Mouse (Mus musculus) intestine, postnatal 0 days (tissue): ENCODE data around the gene Dlg2. TPM values are rescaled to one million over a fixed set of nuclear protein-coding genes. Genes with fewer than 3 reads are reported as not detected.
A peak's percentile ranks its signal among the peaks of the same experiment; 100 is the strongest.

Experiments
- ATAC-seq: fragments of 200-750 bp; cut with Nextera tagmentation; 2 replicates; pipeline ENCODE4 v1.8.0; 2017; ENCODE audit warnings: mild to moderate bottlenecking, moderate TSS enrichment, moderate library complexity
- H3K27ac ChIP-seq: fragments of 300-500 bp; sonication (generic); 2 replicates; pipeline ENCODE4 v1.5.1; 2014; ENCODE audit warnings: mild to moderate bottlenecking, low read depth, low read length, moderate library complexity
- H3K27me3 ChIP-seq: fragments of 300-500 bp; sonication (generic); replicated peaks from 2 replicates; pipeline ENCODE4 v1.6.1; 2014; ENCODE audit warnings: low read length, mixed read lengths; ENCODE audit not compliant: control insufficient read depth, insufficient read depth
- H3K36me3 ChIP-seq: fragments of 300-500 bp; sonication (generic); 2 replicates; pipeline ENCODE4 v1.6.1; 2014; ENCODE audit warnings: mild to moderate bottlenecking, moderate library complexity; ENCODE audit not compliant: control insufficient read depth, insufficient read depth
- H3K4me1 ChIP-seq: fragments of 300-500 bp; sonication (generic); replicated peaks from 2 replicates; pipeline ENCODE4 v1.6.1; 2014; ENCODE audit warnings: antibody characterized with exemption, low read length, mixed read lengths; ENCODE audit not compliant: control insufficient read depth, insufficient read depth
- H3K4me2 ChIP-seq: fragments of 300-500 bp; sonication (generic); replicated peaks from 2 replicates; pipeline ENCODE4 v1.6.1; 2014; ENCODE audit warnings: low read depth, mild to moderate bottlenecking, moderate library complexity
- H3K4me3 ChIP-seq: fragments of 300-500 bp; sonication (generic); 2 replicates; pipeline ENCODE4 v1.5.1; 2014; ENCODE audit warnings: low read depth, low read length
- H3K9ac ChIP-seq: fragments of 300-500 bp; sonication (generic); 2 replicates; pipeline ENCODE4 v1.6.1; 2014; ENCODE audit warnings: mild to moderate bottlenecking, low read depth, low read length
- H3K9me3 ChIP-seq: fragments of 300-500 bp; sonication (generic); 2 replicates; pipeline ENCODE4 v1.6.1; 2016; ENCODE audit warnings: mixed run types; ENCODE audit not compliant: control insufficient read depth
- CTCF ChIP-seq: sonication (generic); IDR thresholded peaks from 2 replicates; pipeline ENCODE4 v1.5.1; 2016; ENCODE audit warnings: low read depth, mild to moderate bottlenecking, control low read depth, antibody characterized with exemption, moderate library complexity
- WGBS: fragments of 180-500 bp; shearing (Covaris S2); extraction: QIAGEN DNeasy Blood & Tissue Kit; methylation state at CpG from one replicate; pipeline ENCODE4 v1.1.7; 2014; 5-methylcytosine and 5-hydroxymethylcytosine counted together
- polyA plus RNA-seq: library from polyadenylated mRNA; unstranded; fragments of >200 nt; fragmentation: Nextera tagmentation; extraction: Ambion mirVana; gene quantifications from 2 replicates; pipeline ENCODE4 v1.2.1, GENCODE M21; 2015

Gene Dlg2
- polyA plus RNA-seq, 1 experiment from 2014 or later: 1.1 TPM

- 76% methylated on average over 2 of the region's 3 CpGs for WGBS
- Histone ChIP-seq H3K36me3 (no peaks in the 10 kb centered on the region), H3K4me2 (no peak overlapping the region), H3K4me3 (no peak overlapping the region), H3K27me3 (no peaks in the 10 kb centered on the region), H3K9ac (no peak overlapping the region), H3K4me1 (no peaks in the 10 kb centered on the region), H3K27ac (no peak overlapping the region), H3K9me3 (no peaks in the 10 kb centered on the region)
- TF ChIP-seq CTCF: no peak
- no peak for ATAC-seq
These were observed 1611.0 kb downstream of the Dlg2 start for GRCm38 (mm10) chr7:92087429-92087828.

DNA sequence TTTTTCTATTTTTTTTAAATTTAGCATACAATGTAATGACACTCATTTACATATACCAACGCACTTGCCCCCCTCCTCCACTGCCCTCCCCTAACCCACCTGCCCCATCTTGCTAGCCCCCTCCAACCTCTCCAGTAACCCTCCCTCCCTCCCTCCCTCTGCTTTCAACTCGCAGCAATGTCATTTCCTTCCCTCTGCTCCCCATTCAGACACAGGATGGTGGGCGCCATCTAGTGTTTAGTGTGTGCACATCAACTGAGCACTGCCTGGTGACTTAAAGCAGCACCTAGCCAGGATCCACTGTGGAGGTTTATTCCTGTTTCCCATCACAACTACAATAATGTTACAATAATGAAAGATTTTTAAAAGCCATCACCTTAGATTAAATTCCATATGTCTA lies 1617.4 kb downstream of the Dlg2 start:
- TF ChIP-seq CTCF: peak; percentile 88
- Histone ChIP-seq H3K4me3 (no peak overlapping the region), H3K4me1 (no peaks in the 10 kb centered on the region), H3K9ac (no peak overlapping the region), H3K36me3 (no peaks in the 10 kb centered on the region), H3K9me3 (no peaks in the 10 kb centered on the region), H3K4me2 (no peak overlapping the region), H3K27ac (no peak overlapping the region), H3K27me3 (no peaks in the 10 kb centered on the region)
- ATAC-seq: no peak
- WGBS: 6% methylated on average over 3 of the region's 3 CpGs

GRCm38 (mm10) chr7:92095198-92095597 lies 1618.7 kb downstream of the Dlg2 start:
- Histone ChIP-seq H3K4me1 (no peaks in the 10 kb centered on the region), H3K9me3 (no peaks in the 10 kb centered on the region), H3K9ac (no peak overlapping the region), H3K36me3 (no peaks in the 10 kb centered on the region), H3K27me3 (no peaks in the 10 kb centered on the region), H3K4me2 (no peak overlapping the region), H3K27ac (no peak overlapping the region), H3K4me3 (no peak overlapping the region)
- no peak for TF ChIP-seq CTCF
- no peak for ATAC-seq
- WGBS: 70% methylated on average over 3 of the region's 3 CpGs

- no peaks in the 10 kb centered on the region for H3K9me3 ChIP-seq
- H3K27me3 ChIP-seq: no peaks in the 10 kb centered on the region
- no peak overlapping the region for H3K4me2 ChIP-seq
- WGBS: 90% methylated on average over 2 of the region's 2 CpGs
- no peaks in the 10 kb centered on the region for H3K4me1 ChIP-seq
- TF ChIP-seq CTCF: no peak
- H3K9ac ChIP-seq: no peak overlapping the region
- H3K4me3 ChIP-seq: no peak overlapping the region
- no peak for ATAC-seq
- no peak overlapping the region for H3K27ac ChIP-seq
- no peaks in the 10 kb centered on the region for H3K36me3 ChIP-seq
These were observed 1624.4 kb downstream of the Dlg2 start for GRCm38 (mm10) chr7:92100847-92101246.

DNA sequence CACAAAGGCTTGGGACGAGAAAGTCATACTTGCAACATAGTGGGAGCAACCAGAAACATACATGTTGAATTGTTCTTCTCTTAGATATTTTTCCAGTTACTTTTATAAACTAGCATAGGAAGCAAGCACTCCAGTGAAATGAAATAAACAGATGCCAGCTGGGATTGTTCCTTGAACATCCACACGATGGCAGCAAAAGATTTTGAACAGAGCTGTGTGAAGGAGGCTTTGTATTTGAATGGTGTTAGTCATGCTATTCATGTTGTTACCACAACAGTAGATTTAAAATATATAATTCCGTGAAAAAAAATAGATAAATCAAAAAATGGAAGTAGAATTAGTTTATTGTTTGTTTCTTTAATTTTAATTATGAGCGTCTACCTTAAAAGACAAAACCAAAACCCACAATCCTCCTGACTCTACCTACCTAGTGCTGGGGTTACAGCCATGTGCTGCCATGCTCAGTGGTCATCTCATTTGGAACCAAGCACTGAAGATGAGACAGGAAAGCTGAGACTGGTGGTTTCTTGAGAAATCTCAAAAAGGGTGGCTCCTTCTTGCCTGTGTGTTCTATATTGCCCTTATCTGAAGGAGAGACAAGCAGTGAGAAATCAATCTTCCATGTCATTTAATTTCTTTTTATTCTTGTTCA lies 1626.5 kb downstream of the Dlg2 start:
- TF ChIP-seq CTCF: peak; percentile 79
- no peak for ATAC-seq
- 19% methylated on average over 4 of the region's 4 CpGs for WGBS

DNA sequence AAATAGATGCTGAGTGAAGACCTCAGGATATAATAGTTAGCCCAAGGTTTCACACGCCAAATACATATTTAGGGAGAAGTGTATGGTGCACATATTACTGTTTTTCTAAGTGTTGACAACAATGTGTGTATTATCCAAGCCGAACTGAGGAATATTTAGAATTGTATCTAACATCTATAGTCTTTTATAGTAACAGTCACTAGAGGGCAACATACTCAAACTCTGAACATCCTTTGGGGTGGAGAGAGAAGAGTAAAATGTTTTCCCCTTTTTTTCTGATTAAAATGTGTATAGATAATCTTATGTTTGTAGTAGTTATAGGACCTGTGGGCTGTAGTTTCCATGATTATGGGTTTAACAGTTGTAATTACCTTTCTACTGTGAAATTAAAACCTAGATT lies 1629.0 kb downstream of the Dlg2 start:
- WGBS: 26% methylated on average over 2 of the region's 2 CpGs
- no peak for ATAC-seq
- Histone ChIP-seq H3K4me3 (no peak overlapping the region), H3K27me3 (no peaks in the 10 kb centered on the region), H3K9me3 (no peaks in the 10 kb centered on the region), H3K4me2 (no peak overlapping the region), H3K4me1 (no peaks in the 10 kb centered on the region), H3K36me3 (no peaks in the 10 kb centered on the region), H3K9ac (no peak overlapping the region), H3K27ac (no peak overlapping the region)
- TF ChIP-seq CTCF: peak; percentile 74

More for the DNA sequence above, 1626.5 kb downstream of the Dlg2 start:
- Histone ChIP-seq H3K27me3 (no peaks in the 10 kb centered on the region), H3K4me1 (no peaks in the 10 kb centered on the region), H3K36me3 (no peaks in the 10 kb centered on the region), H3K4me3 (no peak overlapping the region), H3K4me2 (no peak overlapping the region), H3K27ac (no peak overlapping the region), H3K9me3 (no peaks in the 10 kb centered on the region), H3K9ac (no peak overlapping the region)

DNA sequence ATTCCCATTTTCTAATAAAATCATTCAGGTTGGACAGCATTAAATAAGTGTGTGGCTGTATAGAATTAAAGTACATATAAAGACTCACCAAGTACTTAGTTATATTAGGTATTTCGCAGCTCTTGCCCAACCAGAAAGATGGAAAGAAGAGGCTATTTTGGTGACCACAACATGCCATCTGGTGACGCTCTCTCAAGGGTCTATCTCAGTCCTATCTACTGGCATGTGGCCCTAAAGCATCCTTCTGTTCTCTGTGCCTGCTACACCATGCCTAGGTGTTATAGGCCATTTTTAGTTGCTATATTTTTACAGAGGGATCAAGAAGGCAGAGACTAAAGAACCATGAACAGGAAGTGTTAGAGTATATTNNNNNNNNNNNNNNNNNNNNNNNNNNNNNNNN lies 1629.5 kb downstream of the Dlg2 start:
- no peak for ATAC-seq
- Histone ChIP-seq H3K27me3 (no peaks in the 10 kb centered on the region), H3K36me3 (no peaks in the 10 kb centered on the region), H3K27ac (no peak overlapping the region), H3K9me3 (no peaks in the 10 kb centered on the region), H3K4me1 (no peaks in the 10 kb centered on the region), H3K4me3 (no peak overlapping the region), H3K9ac (no peak overlapping the region), H3K4me2 (no peak overlapping the region)
- 87% methylated on average over 2 of the region's 2 CpGs for WGBS
- no peak for TF ChIP-seq CTCF
